Mouse (Mus musculus) ovary, postnatal 10 days (tissue): ENCODE data around the gene Hist2h2aa2.
A peak's percentile ranks its signal among the peaks of the same experiment; 100 is the strongest.
"Not testable (repeated sequence)": the region's sequence is repeated elsewhere in the genome, so short reads cannot be mapped to it uniquely, and the experiment has no call there.

Experiments
- DNase-seq: peaks from one replicate; pipeline ENCODE4 v3.0.0; 2022; ENCODE audit warnings: low spot score

The Hist2h2aa2 gene

GRCm38 (mm10) chr3:96236834-96237334 is 3.2 kb downstream of the Hist2h2aa2 start:
- no peak for DNase-seq

DNA sequence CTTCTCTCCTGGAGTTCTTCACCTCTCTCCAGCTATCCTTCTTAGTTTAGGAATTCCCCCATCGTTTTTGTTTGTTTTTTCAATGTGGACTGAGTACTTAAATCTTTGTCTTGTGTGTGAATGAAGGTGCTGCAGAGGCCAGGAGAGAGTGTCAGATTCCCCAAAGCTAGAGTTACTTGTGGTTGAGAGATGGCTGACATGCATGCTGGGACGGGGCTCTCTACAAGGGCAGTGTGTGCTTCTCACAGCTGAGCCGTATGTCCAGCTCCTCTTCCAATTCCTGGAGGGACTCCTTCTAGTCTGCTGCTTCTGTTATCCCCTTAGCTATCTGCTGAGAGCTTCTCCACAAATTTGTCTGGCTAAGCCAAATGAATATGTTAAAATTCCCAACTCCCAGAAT is 4.2 kb downstream of the Hist2h2aa2 start:
- no peak for DNase-seq

- no peak for DNase-seq
Observed at GRCm38 (mm10) chr3:96234914-96235313, 5.2 kb downstream of the Hist2h2aa2 start.

DNA sequence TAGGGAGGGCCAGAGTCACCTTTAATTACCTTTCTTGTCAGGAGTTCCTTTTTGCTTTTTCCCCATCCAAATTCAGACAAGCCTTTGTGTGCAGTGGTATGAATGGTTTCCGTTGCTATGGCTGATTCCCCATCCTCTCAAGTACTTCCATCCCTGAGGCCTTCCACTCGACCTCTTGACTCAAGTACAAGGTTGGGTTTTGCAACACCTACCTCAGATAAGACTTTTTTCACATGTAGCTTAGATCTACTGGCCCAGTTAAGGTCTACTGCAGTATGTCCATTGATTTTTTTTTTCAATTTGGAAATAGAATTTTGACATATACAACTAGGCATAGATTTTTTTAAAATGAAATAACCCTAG is 8.3 kb downstream of the Hist2h2aa2 start:
- DNase-seq = no peak

- DNase-seq = no peak
Observed at GRCm38 (mm10) chr3:96230910-96231757, 8.9 kb downstream of the Hist2h2aa2 start.

GRCm38 (mm10) chr3:96230404-96230803 is 9.7 kb downstream of the Hist2h2aa2 start:
- no peak for DNase-seq

DNA sequence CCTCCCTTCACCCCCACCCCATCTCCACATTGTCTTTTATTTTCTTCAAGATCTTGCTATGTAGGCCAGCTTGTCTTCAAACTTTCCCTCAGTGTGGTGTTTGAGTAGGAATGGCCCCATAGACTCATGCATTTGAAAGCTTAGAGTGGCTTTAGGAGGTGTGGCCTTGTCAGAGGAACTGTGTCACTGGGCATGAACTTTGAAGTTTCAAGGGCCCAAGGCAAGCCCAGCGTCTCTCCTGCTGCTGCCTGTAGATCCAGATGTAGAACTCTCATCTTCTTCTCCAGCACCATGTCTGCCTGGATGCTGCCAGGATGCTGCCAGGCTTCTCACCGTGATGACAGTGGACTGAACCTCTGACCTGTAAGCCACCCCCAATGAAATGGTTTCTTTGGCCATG is 11.2 kb downstream of the Hist2h2aa2 start:
- DNase-seq = no peak

GRCm38 (mm10) chr3:96226695-96227648 is 13.1 kb downstream of the Hist2h2aa2 start:
- DNase-seq = no peak

DNA sequence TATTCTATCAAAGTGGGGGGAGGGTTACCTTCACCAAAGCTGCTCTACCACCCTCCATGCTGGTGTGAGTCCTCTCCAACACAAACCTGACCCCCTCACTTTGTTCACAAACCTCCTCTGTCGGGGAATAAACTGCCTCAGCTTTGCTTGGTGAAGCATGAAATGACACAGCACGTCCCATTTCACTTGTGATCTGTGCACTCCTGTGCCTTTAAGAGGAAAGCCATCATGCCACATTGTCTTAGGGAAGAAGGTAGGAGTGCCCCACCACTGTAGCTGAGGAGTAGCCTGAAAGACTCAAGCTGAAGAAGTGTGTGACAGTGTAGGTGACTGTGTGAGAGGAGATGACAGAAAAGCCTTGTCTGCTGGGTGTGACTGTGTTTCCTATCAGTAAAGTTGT is 14.7 kb downstream of the Hist2h2aa2 start:
- no peak for DNase-seq

DNA sequence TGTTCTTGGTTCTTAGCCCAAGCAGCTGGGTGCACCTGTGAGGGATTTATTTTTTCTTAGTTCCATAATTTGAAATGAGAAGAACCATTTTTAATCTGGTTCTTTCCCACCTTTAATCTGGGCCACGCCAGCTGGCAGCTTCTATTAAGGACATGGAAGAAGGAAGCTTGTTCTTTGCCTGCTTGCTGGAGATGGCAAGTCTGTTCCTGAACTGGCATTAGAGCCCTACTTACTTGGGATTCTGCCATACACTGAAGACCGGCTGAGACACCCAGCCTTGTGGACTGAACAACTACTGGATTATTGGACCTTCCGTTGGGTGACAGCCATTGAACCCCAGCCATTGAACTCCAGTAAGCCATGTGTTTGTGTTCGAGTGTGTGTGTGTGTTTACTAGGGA is 17.3 kb downstream of the Hist2h2aa2 start:
- DNase-seq = no peak

DNA sequence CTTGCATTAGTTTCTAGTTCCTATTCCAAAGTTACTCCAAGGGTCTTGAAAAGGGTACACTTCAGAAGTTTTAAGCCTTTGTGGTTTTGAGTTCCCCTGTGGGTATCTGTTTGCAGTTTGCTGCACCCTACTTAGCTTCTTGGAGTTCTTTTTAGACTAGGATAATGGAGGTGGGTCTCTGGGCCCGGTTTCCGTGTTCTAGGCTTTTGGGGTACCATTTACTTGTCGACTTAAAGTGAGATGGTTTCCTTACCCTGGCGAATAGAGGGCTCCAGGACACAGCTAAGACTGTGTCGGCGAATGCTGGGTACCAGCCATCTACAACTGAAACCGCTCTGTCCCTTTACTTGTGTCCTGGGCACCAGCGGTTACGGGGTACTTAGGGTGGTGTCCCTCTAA is 18.4 kb downstream of the Hist2h2aa2 start:
- DNase-seq = no peak

- peak; percentile 75 for DNase-seq
Observed at GRCm38 (mm10) chr3:96220765-96221639, 19.1 kb downstream of the Hist2h2aa2 start, which contains the start of the genes Hist2h2ac and Hist2h2be. Gene Hist2h2ac (minus strand): TSS chr3:96220880. Gene Hist2h2be (plus strand): TSS chr3:96221119.

- DNase-seq = not testable (repeated sequence)
Observed at GRCm38 (mm10) chr3:96220131-96220764, 19.8 kb downstream of the Hist2h2aa2 start.

GRCm38 (mm10) chr3:96219661-96220130 is 20.4 kb downstream of the Hist2h2aa2 start, which contains the start of the genes Bola1 and Hist2h2ab:
Gene Bola1 (minus strand): TSS chr3:96219709.
Gene Hist2h2ab (plus strand): TSS chr3:96219865.
- DNase-seq = peak; percentile 65

GRCm38 (mm10) chr3:96219191-96219641 is 20.9 kb downstream of the Hist2h2aa2 start:
- no peak for DNase-seq

- DNase-seq = no peak
Observed at GRCm38 (mm10) chr3:96209242-96209641, 30.8 kb downstream of the Hist2h2aa2 start.

DNA sequence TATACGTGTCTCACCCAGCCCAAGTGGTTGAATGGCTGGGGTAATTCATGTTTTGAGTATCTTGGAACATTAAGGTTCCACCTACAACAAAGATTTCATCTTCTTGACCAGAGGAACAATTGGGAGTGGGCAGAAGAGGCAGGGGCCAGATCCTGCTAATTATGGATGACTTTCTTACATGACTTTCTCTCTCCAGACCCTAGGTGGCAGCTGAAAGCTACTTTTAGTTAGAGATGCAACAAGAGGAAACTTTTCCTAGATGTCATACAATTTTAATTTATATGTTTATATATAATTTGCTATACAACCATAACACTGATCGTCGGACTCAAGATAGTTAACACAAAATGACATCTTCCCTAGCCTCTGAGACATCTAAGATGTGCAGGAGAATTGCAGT is 32.3 kb downstream of the Hist2h2aa2 start:
- no peak for DNase-seq

GRCm38 (mm10) chr3:96199731-96200130 is 40.3 kb downstream of the Hist2h2aa2 start:
- DNase-seq = no peak

- not testable (repeated sequence) for DNase-seq
Observed at GRCm38 (mm10) chr3:96198601-96199251, 41.4 kb downstream of the Hist2h2aa2 start.

- DNase-seq = no peak
Observed at GRCm38 (mm10) chr3:96198181-96198580, 41.9 kb downstream of the Hist2h2aa2 start.
